Mouse (Mus musculus) gonadal fat pad, adult 2 months (tissue): ENCODE measurements around the gene Mest. TPM values are rescaled to one million over a fixed set of nuclear protein-coding genes. Genes with fewer than 3 reads are reported as not detected.

Experiments used
- DNase-seq: peaks from one replicate; pipeline ENCODE4 v3.0.0-alpha.2; 2012; ENCODE audit warnings: low read depth
- polyA plus RNA-seq: library from polyadenylated mRNA; depleted of rRNA; stranded (reverse); fragments of >200 nt; gene quantifications from 2 replicates; pipeline ENCODE4 v1.2.3, GENCODE M21; 2012; rRNA removed

The Mest gene
- polyA plus RNA-seq, 1 experiment, result 948 TPM

- DNase-seq, result no peak
Observed at GRCm38 (mm10) chr6:30738464-30739006, 15.2 kb downstream of the Mest start.

GRCm38 (mm10) chr6:30739177-30739747 is 15.9 kb downstream of the Mest start:
- DNase-seq, result no peak

GRCm38 (mm10) chr6:30744846-30745245 is 21.5 kb downstream of the Mest start:
- DNase-seq, result no peak

GRCm38 (mm10) chr6:30745591-30745990 is 22.2 kb downstream of the Mest start:
- DNase-seq, result no peak

GRCm38 (mm10) chr6:30747631-30748357 is 24.4 kb downstream of the Mest start:
- DNase-seq, result no peak

- no peak for DNase-seq
Observed at GRCm38 (mm10) chr6:30748358-30748910, 25.1 kb downstream of the Mest start.

- no peak for DNase-seq
Observed at GRCm38 (mm10) chr6:30749042-30749689, 25.8 kb downstream of the Mest start.

GRCm38 (mm10) chr6:30749892-30750291 is 26.5 kb downstream of the Mest start:
- DNase-seq, result no peak

- DNase-seq, result no peak
Observed at GRCm38 (mm10) chr6:30750482-30750881, 27.1 kb downstream of the Mest start.

- DNase-seq, result no peak
Observed at GRCm38 (mm10) chr6:30751209-30751608, 27.9 kb downstream of the Mest start.

Other genes with a start within 250 kb of the Mest start
- gene Tmem209, start 213.8 kb upstream of the Mest start, polyA plus RNA-seq, result 32.4 and 47.0 TPM in 2 replicates
- gene Ssmem1, start 213.7 kb upstream of the Mest start, polyA plus RNA-seq, result 0.09 and 0.27 TPM in 2 replicates
- 0.63 and 1.3 TPM in 2 replicates for gene Cpa2, start 182.0 kb upstream of the Mest start, polyA plus RNA-seq
- not detected in 2 replicates for gene Cpa4, start 155.2 kb upstream of the Mest start, polyA plus RNA-seq
- 0.20 and 0.41 TPM in 2 replicates for gene Cpa5, start 112.5 kb upstream of the Mest start, polyA plus RNA-seq
- gene Cpa1, start 84.3 kb upstream of the Mest start, polyA plus RNA-seq, result 0.22 and 2.3 TPM in 2 replicates
- gene Cep41, start 29.8 kb upstream of the Mest start, polyA plus RNA-seq, result 13.9 and 16.4 TPM in 2 replicates
- gene Copg2, start 173.2 kb downstream of the Mest start, polyA plus RNA-seq, result 26.8 and 26.9 TPM in 2 replicates
- 0.31 and 0.65 TPM in 2 replicates for gene Tsga13, start 192.0 kb downstream of the Mest start, polyA plus RNA-seq
- gene Klf14, start 235.5 kb downstream of the Mest start, polyA plus RNA-seq, result 0.22 and 1.4 TPM in 2 replicates